Mouse (Mus musculus) C3H10T1/2 (cell line): ENCODE data around the gene Olfr883. TPM values are rescaled to one million over a fixed set of nuclear protein-coding genes. Genes with fewer than 3 reads are reported as not detected.

Source experiments
- polyA plus RNA-seq, 2 experiments: library from polyadenylated mRNA; unstranded; fragments of >200 nt; fragmentation: generic; extraction: Trizol; gene quantifications; one replicate each; pipeline ENCODE4 v1.2.1; 2012; ENCODE audit warnings: missing spikeins in 2 of 2

Gene Olfr883
- not detected for polyA plus RNA-seq

DNA sequence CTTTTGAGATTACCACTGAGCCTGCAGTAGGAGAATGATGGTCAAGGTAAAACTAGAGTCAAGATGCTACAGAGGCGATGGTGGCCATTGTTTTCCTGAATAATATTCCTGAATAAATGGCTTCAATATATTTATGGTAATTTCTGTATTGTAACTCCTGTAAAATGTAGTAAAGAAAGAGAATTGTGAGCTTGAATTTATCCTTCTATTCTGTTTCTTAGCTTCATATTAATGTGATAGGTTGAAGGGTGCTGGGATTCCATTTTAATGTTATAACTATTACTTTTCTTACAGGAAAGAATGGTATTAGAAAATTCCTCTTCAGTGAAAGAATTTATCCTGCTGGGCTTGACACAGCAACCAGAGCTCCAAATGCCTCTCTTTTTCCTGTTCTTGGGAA lies at the start of gene Olfr883:
Olfr883 (plus strand) TSS at position 301 of the 400 bp plus-strand sequence.

DNA sequence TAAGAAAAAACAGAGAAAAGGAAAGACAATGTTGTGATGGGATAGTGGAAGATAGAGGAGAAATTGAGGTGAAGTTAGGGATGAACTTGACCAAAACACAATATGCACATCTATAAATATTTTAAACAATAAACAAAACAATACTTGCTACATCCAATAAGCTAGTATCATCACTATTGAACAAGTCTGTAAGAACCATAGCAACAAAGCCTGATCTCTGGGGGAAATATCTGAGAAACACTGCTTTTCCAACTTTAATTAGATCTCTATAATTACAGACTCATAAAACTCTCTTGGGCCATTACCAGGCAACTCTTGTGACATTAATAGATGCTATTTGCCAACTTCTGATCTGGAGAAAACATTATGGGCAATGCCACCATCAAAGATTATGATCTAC lies 34.1 kb upstream of the Olfr883 start, which contains the start of gene Olfr881:
Olfr881 (plus strand) TSS at position 301 of the 400 bp plus-strand sequence.

DNA sequence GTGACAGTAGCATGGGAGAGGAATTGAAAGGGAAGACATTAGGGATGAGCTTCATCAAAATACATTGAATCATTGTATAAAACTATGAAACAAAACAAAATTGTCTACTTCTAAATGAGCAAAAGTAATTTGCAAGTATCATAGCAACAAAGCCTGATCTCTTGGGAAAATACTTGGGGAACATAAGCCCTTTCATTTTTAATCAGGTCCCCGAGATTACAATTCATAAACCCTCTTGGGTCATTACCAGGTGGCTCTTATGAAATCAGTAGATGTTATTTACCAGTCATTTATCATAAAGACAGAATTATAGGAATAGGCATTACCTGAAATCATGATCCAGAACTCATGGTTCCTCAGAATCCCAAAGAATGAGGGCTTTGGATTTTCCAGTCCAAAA lies 20.6 kb downstream of the Olfr883 start, which contains the start of gene Olfr884:
Olfr884 (plus strand) TSS at position 301 of the 400 bp plus-strand sequence.

DNA sequence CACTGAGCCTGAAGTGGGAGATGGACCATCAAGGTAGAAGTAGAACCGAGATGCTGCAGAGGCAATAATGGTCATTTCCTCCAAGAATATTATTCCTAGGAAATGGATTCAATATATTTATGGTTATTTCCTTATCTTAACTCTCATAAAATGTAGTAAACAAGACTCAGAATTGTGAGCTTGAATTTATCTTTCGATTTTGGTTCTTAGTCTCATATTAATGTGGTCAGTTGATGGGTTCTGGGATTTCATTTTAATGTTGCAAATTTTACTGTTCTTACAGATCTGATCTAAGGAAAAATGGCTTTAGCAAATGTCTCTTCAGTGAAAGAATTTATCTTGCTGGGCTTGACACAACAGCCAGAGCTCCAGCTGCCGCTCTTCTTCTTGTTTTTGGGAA lies 35.4 kb downstream of the Olfr883 start, which contains the start of gene Olfr885:
Olfr885 (plus strand) TSS at position 301 of the 400 bp plus-strand sequence.

Other genes starting within 250 kb of the Olfr883 start
- gene Olfr876, start 222.8 kb upstream of the Olfr883 start, polyA plus RNA-seq = not detected
- not detected for gene Olfr877, start 171.5 kb upstream of the Olfr883 start, polyA plus RNA-seq
- gene Olfr145, start 129.1 kb upstream of the Olfr883 start, polyA plus RNA-seq = not detected
- gene Olfr878, start 108.0 kb upstream of the Olfr883 start, polyA plus RNA-seq = not detected
- not detected for gene Olfr881, start 34.0 kb upstream of the Olfr883 start, polyA plus RNA-seq
- not detected for gene Olfr884, start 20.7 kb downstream of the Olfr883 start, polyA plus RNA-seq
- not detected for gene Olfr885, start 35.5 kb downstream of the Olfr883 start, polyA plus RNA-seq
- not detected for gene Olfr887, start 58.3 kb downstream of the Olfr883 start, polyA plus RNA-seq
- gene Olfr888, start 82.3 kb downstream of the Olfr883 start, polyA plus RNA-seq = not detected
- gene Olfr889, start 89.4 kb downstream of the Olfr883 start, polyA plus RNA-seq = under 1 TPM; 0.01 to 0.06 TPM
- not detected for gene Olfr890, start 116.7 kb downstream of the Olfr883 start, polyA plus RNA-seq
- not detected for gene Olfr891, start 155.0 kb downstream of the Olfr883 start, polyA plus RNA-seq
- not detected for gene Olfr893, start 182.6 kb downstream of the Olfr883 start, polyA plus RNA-seq
- gene Olfr894, start 192.2 kb downstream of the Olfr883 start, polyA plus RNA-seq = not detected
- not detected for gene Olfr143, start 227.0 kb downstream of the Olfr883 start, polyA plus RNA-seq
- not detected for gene Olfr895, start 242.0 kb downstream of the Olfr883 start, polyA plus RNA-seq